Mouse (Mus musculus) lung, postnatal 0 days (tissue): ENCODE measurements around the gene Slc22a3.

Source experiments
- CTCF ChIP-seq: IDR thresholded peaks from 2 replicates; pipeline ENCODE4 v1.5.1; 2016; ENCODE audit warnings: antibody characterized with exemption, mild to moderate bottlenecking
- EP300 ChIP-seq: IDR thresholded peaks from 2 replicates; pipeline ENCODE4 v1.6.1; 2016; ENCODE audit warnings: antibody characterized with exemption, mild to moderate bottlenecking, control low read depth

- TF ChIP-seq EP300 (no peak), CTCF (no peak)
These were observed 17.6 kb downstream of the Slc22a3 start for GRCm38 (mm10) chr17:12489888-12490287.
